Mouse (Mus musculus) left cerebral cortex, postnatal 36 days (tissue): ENCODE measurements around the gene Terb2. TPM values are rescaled to one million over a fixed set of nuclear protein-coding genes. Genes with fewer than 3 reads are reported as not detected.
"Not testable (repeated sequence)": the region's sequence is repeated elsewhere in the genome, so short reads cannot be mapped to it uniquely, and the experiment has no call there.

ENCODE experiments used
- DNase-seq, 2 experiments: peaks; one replicate each; pipeline ENCODE4 v3.0.0; 2021 to 2022; ENCODE audit warnings: low spot score in 2 of 2, mixed read lengths in 1 of 2
- intact Hi-C: fragments of 180-260 bp; cut with DNase I; formaldehyde crosslinking; loops from one replicate; pipeline ENCODE4 v1.15.1; 2025
- total RNA-seq, 2 experiments: library from RNA; stranded (reverse); gene quantifications; 2 replicates each; pipeline ENCODE4 v1.2.3; 2021

The Terb2 gene
- total RNA-seq, 2 experiments from 2014 or later, result not detected

DNA sequence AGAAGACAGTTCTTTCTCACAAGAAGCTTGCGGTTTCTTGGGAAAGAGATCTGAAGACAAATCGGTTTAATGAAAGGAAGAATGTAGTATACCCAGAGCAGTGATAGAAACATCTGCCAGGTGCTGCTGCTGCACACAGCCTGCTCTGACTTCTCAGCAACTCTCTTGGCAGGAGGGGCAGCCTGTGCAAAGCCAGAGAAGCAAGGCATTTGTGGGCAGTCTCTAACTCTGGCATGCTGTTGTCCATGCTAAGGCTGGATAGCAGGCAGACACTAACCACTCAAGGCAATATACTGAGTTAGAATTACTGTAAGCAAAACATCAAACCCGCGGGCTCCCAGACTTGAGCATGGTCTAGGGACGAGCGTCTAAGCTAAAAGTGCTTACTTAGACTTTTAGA, 26.4 kb upstream of the Terb2 start:
- intact Hi-C loops, result loop anchor here (2.0 to 5.0 kb wide), 2 partner anchors 42 to 89 kb away; partner anchors contain the start of gene Spg11
- no peak for DNase-seq

DNA sequence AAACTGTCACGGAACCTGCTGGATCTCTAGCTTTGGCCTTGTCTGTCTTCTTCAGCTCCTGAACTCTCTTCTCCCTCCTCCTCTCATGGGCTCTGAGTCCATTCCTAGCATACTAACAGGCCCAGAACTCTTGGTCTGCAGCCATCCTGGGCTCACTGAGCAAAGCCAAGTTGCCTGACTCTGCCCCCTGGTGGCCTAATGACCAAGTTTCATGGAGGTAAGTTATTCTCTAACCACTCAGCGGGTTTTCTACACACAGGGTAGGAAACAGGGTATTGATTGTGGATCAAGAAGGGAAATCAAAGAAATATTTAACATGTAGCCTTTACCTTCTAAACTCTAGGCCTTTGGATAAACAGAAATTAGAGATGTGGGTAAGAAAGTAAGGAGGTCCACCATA, 25.4 kb upstream of the Terb2 start, which contains the start of gene Trim69:
Trim69 (plus strand) TSS at position 21 of the 400 bp plus-strand sequence.
- peak; percentile 55 to 68 for DNase-seq
- intact Hi-C loops, result loop anchor here (2.0 to 5.0 kb wide), 2 partner anchors 43 to 90 kb away; partner anchors contain the start of gene Spg11

DNA sequence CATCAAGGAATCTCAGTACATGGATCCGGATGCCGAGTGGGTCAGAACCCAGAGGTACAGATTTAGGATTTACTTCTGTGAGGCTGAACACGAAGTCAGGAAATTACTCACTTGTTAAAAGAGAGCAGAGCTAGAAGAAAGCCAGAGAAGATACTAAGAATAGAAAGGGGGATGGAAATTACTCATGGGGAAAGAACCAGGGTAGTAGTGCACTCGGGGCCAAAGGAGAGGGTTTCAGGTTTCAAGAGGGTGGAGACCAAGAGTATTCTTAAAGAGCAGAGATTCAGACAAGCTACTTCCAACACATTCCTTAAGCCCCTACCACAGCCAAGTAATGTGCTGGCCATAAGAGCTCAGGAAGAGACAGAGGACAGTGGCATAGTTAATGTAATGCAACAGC, 24.5 kb upstream of the Terb2 start:
- intact Hi-C loops, result loop anchor here (2.0 to 5.0 kb wide), 2 partner anchors 44 to 91 kb away; partner anchors contain the start of gene Spg11
- no peak for DNase-seq

DNA sequence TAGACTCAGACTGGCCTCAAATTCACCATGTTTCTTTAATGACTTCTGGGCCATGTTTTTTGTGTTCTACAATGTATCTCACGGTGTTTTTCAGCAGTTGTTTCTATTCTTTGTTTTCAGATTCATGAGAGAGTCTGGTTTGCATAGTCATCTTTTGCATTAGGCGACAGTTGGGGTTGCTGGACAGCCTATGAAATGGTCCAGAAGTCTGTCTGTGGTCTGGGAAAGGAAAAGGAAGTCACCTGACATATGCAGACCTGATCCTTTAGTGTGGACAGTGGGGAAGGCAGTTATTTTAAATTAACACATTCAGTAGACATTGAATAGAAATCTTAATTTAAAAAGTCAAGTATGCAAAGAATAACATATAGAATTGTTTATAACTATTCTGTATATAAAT, 23.5 kb upstream of the Terb2 start:
- intact Hi-C loops, result loop anchor here (5.0 kb wide), 1 partner anchor 45 kb away; the partner anchor contains the start of gene Spg11

DNA sequence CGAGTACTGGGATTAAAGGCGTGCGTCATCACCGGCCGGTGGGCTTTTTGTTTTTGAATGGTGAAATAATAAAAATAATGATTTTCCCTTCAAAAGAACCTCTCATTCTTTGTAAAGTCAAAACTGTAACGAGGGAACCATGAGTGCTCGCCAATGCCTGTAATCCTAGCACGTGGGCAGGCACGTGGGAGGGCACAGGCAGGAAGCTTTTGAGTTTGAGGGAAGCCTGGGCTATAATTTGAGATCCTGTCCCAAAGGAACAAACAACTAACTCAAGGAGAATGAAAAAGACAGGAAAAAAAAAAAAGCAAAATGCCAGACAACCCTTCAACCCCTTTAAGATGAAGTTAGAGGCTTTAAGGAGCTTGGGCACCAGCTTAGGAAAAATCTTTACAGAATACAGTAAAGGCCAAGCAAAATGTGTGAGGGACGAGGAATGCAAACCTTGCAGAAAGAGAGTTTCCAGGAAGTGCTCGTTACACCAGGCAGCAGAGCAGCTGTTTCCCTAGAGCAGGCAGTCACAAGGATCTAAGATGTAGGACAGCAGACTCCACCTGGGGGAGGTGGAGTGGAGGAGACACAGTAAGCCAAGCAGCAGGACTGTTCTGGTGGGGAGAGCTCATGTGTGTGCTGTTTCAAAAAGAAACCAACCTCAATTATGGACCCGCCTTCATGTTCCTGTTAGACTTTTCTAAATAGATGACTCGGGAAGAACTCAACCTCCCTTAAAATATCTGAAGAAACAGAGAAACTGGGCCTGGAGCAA, 22.5 kb upstream of the Terb2 start:
- DNase-seq, result peak; percentile 27 to 38

More for the DNA sequence above, 23.5 kb upstream of the Terb2 start:
- DNase-seq, result no peak

DNA sequence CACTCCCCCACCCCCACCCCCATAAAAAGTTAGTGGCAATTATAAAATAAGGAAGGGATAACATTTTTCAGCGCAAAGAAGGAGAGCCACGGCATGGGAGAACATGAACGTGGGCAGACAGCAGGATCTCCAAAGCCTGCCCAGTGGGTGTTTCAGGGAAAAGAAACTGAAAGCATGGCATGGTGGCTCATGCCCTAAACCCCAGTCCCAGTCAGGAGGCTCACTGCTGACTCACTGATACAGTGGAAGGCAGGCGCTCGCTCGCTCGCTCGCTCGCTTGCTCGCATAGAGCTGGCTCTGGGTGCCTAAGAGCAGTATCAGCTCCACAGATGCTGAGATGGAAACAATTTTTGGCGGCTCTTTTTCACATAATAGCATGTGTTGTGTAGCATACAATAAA, 21.8 kb upstream of the Terb2 start:
- peak; percentile 24 to 26 for DNase-seq
- intact Hi-C loops, result loop anchor here (5.0 kb wide), 1 partner anchor 47 kb away; the partner anchor contains the start of gene Spg11

More for the DNA sequence above, 22.5 kb upstream of the Terb2 start:
- intact Hi-C loops, result loop anchor here (5.0 kb wide), 1 partner anchor 46 kb away; the partner anchor contains the start of gene Spg11

DNA sequence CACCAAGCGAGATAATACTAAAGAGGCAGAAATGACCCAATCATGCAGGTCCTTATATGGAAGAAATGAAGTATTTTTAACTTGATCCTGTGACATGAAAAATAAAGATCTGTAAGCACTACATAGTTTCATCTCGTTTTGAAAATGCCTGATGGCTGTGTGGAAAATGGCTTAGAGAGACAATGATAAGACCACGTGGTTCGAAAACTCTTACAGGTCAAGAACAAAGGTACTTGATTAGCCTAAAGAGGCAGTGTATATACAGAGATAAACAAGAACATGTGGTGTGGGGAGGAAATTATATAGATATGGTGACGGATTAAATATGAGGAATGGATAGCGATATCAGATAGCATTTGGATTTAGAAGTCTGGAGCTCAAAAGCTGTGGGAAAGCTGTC, 14.8 kb upstream of the Terb2 start:
- DNase-seq, result no peak
- intact Hi-C loops, result no loop called here

DNA sequence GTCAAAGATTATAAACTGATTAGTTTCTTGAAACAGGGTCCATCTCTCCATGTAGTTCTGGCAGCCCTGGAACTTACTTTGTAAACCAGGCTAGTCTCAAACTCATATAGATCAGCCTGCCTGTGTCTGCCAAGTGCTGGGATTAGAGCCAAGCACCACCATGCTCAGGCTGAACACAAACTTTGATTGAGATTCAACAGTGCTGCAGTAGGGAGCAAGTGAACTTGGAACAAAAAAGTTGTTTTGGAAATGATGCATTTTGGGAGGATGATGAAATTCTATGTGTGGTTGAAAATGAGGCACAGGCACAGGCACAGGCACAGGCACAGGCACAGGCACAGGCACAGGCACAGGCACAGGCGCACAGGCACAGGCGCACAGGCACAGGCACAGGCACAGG, 13.9 kb upstream of the Terb2 start:
- intact Hi-C loops, result no loop called here
- DNase-seq, result no peak

DNA sequence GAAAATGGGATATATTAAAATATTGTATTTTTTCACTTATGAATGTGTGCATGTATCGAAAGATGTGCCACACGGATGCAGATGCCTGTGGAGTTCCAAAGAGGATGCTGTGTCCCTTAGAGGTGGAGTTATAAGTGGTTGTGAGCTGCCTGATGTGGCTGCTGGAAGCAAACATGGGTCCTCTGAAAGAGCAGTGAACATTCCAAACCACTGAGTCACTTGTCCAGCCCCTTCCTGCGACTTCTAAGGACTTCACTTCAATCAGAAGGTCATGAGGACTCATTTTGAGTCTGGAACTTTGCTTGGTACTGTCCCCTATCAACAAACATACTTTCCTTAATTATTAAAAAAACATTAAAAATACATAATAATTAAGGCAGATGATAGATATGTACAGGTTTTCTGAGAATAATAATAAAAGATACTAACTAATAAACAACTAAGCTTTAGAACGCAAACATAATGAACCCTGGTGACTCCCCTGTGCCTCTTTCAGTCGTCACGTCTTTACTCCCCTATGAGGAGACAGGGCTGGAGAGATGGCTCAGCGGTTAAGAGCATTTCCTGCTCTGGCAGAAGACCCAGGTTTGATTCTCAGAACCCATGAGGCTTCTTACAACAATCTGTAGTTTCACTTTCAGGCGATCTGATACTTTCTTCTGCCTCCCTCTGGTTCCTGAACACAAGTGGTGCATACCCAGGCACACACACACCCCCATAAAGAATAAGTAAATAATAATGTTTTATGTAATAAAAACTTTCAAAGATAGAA, 5.8 kb upstream of the Terb2 start:
- no peak for DNase-seq
- intact Hi-C loops, result no loop called here

DNA sequence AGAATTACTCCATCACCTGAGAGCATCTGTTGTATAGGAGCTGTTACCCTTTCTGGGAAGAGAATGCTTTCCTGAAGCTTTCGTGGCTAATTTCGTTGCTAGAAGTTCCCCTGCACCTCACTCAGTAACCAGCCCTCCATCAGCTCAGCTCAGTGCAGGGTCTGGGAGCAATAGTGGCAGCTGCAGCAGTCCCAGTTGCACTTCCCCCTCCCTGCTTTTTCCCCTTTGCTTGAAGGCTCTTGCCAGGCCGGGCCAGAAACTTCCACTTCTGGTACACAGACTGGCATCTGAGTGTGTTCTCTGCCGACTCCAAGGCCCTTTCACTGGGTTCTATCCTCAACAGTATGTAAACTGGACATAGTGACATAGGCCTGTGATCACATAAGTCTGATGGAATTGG, 986 bp upstream of the Terb2 start:
- no peak for DNase-seq
- intact Hi-C loops, result no loop called here

DNA sequence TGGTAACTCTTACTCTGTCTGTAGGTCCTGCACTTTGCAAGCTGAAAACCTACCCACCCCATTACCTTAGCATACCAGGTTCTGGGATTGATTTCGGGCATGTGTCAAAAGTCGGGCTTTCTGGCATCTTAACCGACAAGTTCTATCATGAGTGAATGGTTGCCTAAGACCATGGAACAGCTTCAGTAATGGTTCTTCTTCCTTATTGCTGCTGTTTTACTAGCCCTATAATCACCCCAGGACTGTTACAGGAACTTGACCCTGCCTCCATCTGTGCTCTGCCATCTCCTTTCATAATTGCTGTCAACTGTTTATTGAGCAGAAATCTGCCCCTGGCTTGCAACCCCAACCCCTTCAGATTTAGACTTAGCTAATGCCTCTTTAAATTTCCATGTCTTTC, 679 bp downstream of the Terb2 start:
- intact Hi-C loops, result no loop called here
- no peak for DNase-seq

DNA sequence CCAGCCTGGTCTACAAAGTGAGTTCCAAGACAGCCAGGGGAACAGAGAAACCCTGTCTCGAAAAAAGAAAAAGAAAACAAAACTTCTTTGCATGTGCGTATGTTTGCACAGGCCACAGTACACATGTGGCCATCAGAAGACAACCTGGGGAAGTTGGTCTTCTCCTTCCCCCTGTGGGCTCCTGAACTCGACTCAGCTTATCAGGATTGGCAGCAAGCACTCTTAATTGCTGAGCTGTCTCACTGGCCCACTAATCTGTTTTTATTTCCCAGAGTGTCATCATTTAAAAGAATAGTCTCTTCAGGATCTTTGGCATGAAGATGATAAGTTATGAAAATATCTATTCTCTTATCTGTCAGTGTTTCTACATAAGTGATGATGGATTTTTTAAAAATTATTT, 5.8 kb downstream of the Terb2 start:
- intact Hi-C loops, result loop anchor here (5.0 to 10.0 kb wide), 4 partner anchors 110 to 433 kb away; no protein-coding TSS in a partner anchor
- no peak for DNase-seq

DNA sequence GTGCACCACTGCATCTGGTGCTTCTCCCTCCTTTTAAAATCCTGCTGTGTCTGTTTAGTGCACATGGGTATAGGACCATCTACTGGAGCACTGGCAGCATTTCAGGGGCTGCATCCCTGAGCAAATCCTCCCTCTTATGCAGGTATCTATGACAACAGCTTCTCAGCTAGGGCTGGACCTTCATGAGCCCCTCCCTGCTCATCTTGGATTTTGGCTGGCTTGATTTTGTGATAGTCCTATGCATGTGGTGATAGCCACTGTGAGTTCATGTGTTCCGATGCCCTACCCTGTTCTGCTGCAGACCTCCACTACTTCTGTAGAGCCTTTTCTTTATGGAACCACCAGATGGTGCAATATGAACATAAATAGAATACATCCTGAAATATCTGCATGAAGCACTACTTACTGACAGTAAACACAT, 8.4 kb downstream of the Terb2 start:
- DNase-seq, result peak in 1 of 2 experiments; percentile 4
- intact Hi-C loops, result loop anchor here (2.0 to 10.0 kb wide), 5 partner anchors 50 to 430 kb away; no protein-coding TSS in a partner anchor

DNA sequence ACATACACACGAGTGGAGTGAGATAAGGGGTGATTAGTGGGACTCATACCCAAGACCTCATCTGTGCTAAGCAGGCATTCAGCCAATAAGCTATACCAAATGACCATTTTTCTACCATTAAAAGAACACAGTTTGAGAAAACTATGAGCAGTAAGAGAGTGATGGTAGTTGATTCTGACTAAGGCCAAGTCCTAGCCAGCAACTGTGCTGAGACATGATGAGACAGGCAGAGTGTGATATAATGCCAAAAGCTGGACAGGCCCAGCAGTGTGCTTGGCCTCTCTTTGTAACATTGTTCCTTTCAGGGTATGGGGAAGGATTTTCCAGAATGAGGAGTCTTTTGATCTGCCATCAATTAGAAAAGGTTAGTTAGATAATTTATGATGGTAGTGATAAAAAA, 15.4 kb downstream of the Terb2 start:
- intact Hi-C loops, result no loop called here
- DNase-seq, result no peak

DNA sequence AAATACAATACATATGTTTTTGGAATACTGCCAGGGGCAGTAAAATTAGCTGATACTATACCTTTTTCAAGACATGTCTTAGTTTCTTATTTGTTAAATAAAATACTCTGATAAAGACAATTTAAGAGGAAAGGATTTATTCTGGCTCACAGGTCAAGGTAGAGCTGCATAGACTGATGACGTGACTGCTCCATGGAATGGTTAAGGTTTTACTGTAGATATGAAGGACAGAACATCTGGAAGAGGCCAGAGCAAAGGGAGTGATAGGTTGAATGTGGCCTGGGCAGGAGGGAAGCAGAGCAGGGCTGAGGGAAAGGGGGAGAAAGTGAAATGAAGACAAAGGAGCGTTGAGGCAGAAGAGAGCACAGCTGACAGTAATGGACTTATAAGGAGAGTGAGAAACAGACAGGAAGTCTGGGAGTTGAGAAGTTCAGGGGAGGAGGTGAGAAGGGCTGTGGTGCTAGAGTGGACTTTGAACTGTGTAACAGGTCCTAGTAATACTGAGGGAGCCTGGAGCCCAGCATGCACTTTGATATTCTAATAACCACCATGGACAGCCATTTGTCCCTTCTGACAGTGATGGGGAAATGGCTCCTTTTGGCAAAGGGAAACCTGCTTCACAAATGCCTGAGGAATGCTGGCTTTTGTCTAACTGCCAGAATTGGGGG, 20.5 kb downstream of the Terb2 start:
- no peak for DNase-seq
- intact Hi-C loops, result no loop called here

DNA sequence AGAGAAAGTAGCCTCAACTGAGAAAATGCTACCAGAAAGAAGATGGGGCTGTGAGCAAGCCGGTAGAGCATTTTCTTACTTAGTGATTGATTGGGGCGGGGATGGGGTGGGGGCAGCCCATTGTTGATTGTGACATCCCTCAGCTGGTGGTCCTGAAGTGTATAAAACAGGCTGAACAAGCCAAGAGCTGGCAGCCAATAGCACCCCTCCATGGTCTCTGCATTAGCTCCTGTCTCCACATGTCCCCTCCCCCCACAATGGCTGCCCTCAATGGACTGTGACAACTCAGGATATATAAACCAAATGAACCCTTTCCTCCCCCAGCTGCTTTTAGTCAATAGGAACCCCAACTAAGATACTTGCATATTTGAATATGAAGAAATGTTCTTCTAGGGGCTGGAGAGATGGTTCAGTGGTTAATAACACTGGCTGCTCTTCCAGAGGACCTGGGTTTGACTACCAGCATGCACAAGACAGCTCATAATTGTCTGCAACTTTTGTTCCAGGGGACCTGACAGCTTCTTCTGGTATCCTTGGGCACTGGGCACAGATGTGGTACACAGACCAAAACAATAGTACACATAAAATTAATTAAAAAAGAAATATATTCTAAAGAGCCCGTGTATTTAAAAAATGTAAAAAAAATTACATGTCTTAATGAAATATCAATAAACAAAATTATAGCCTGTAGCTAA, 24.6 kb downstream of the Terb2 start:
- intact Hi-C loops, result no loop called here

DNA sequence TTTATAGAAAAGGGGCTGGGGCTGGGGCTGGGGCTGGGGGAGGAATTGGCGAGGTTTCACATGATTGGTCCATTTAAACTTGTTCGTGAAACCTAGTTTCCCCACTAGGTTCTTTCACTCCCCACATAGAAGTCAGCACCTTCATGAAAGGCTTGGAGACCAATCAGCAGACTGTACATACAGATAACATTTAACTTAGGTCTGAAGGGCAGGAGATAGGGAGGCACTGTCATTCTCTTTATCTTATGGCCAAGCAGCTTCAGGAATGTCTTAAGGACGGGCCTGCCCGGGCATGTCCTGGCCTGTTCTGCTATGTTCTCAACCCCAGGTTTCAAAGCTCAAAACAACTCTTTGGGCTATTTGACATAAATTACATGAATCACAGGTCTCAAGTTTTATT, 31.0 kb downstream of the Terb2 start:
- intact Hi-C loops, DNase-seq: not testable (repeated sequence)

More for the DNA sequence above, 24.6 kb downstream of the Terb2 start:
- no peak for DNase-seq

DNA sequence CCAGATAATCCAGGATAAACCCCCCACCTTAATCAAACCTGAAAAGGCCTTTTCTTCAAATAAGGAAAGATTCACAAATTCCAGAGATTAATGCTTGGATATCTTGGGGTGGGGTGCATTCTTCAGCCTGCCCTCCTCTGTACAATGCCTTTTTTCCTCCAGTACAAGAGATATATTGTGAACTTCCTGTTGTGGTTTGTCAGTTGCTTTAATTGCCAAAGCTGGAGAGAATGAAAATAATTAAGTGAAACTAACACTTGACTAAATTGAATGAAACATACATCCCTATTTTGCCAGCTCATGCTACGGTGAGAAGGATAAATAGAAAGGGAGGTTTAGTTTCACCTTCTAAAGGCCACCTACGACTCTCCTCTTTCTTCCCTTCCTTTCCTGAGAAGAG, 32.2 kb downstream of the Terb2 start:
- DNase-seq, result no peak
- intact Hi-C loops, result no loop called here

DNA sequence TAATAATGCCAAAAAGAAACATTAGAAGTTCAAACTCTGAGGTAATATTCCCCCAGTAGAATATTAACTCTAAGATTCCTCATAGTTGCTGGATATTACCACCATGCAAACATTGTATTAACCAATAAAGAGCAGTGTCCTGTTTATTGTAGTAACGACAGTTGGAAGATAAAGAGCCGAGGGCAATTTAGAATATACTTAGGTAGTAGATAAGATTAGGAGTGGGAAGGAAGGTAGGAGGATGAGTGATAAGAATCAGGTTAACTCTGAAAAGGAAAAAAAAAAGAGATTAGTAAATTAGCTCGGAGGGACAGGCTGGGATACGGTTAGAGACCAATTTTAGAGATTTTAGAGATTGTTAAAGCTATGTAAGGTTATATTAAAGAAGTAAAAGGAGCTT, 35.3 kb downstream of the Terb2 start:
- DNase-seq, result no peak
- intact Hi-C loops, result no loop called here
